Mouse (Mus musculus) CH12.LX (cell line): Measurements from ENCODE around the gene Eepd1. TPM values are rescaled to one million over a fixed set of nuclear protein-coding genes. Genes with fewer than 3 reads are reported as not detected.
A peak's percentile ranks its signal among the peaks of the same experiment; 100 is the strongest.

Experiments
- DNase-seq: peaks from one replicate; pipeline ENCODE4 v3.0.0-alpha.2; 2013; ENCODE audit errors: extremely low read depth
- H3K27ac ChIP-seq: 2 replicates; pipeline ENCODE4 v1.5.1; 2012; ENCODE audit warnings: low read depth, mild to moderate bottlenecking, control low read depth, moderate library complexity; ENCODE audit not compliant: insufficient read depth
- H3K27me3 ChIP-seq: replicated peaks from 2 replicates; pipeline ENCODE3; 2012; ENCODE audit warnings: inconsistent platforms
- H3K36me3 ChIP-seq, 2 experiments: replicated peaks in 1 of 2; 2 replicates each; pipeline versions ENCODE3 to v1.6.1; 2012; ENCODE audit warnings: inconsistent platforms in 1 of 2, low read length in 1 of 2, mild to moderate bottlenecking in 1 of 2, mixed read lengths in 1 of 2, moderate library complexity in 1 of 2; ENCODE audit not compliant: control insufficient read depth in 1 of 2, insufficient read depth in 1 of 2
- H3K4me1 ChIP-seq, 2 experiments: 2 replicates each; pipeline ENCODE4 v1.6.1; 2012; ENCODE audit warnings: inconsistent platforms in 1 of 2, moderate library complexity in 1 of 2; ENCODE audit not compliant: insufficient read depth in 2 of 2, control insufficient read depth in 1 of 2
- H3K4me2 ChIP-seq: 2 replicates; pipeline ENCODE4 v1.6.1; 2012; ENCODE audit warnings: low read depth, mild to moderate bottlenecking, control low read depth; ENCODE audit not compliant: poor library complexity, insufficient read depth, severe bottlenecking
- H3K4me3 ChIP-seq, 3 experiments: fragments of 150-350 bp in 1 of 3; sonication (generic) in 1 of 3; replicated peaks in 1 of 3; 2 replicates each; pipeline versions ENCODE3 to v1.5.1; 2011 to 2012; ENCODE audit warnings: low read depth in 2 of 3, low read length in 2 of 3, mild to moderate bottlenecking in 2 of 3, moderate library complexity in 2 of 3, control low read depth in 1 of 3, improper control_type of control experiment in 1 of 3, inconsistent platforms in 1 of 3, mixed read lengths in 1 of 3; ENCODE audit not compliant: poor library complexity in 1 of 3
- H3K79me2 ChIP-seq: replicated peaks from 2 replicates; pipeline ENCODE4 v1.6.1; 2012; ENCODE audit warnings: mild to moderate bottlenecking, moderate library complexity; ENCODE audit not compliant: control insufficient read depth, poor library complexity, insufficient read depth, severe bottlenecking; ENCODE audit errors: extremely low read depth
- H3K9ac ChIP-seq: 2 replicates; pipeline ENCODE4 v1.6.1; 2012; ENCODE audit warnings: low read depth, mild to moderate bottlenecking, control low read depth, moderate library complexity; ENCODE audit not compliant: insufficient read depth
- H3K9me3 ChIP-seq: replicated peaks from 2 replicates; pipeline ENCODE3; 2012; ENCODE audit warnings: low read length, inconsistent platforms, mixed read lengths
- CHD1 ChIP-seq: IDR thresholded peaks from 2 replicates; pipeline ENCODE4 v1.6.1; 2012; ENCODE audit warnings: low read depth, low read length, improper control_type of control experiment, inconsistent platforms
- CTCF ChIP-seq, 2 experiments: IDR thresholded peaks in 1 of 2; conservative IDR thresholded peaks in 1 of 2; 2 replicates each; pipeline ENCODE4 v1.5.1; 2011 to 2012; ENCODE audit warnings: low read depth in 2 of 2, low read length in 2 of 2, improper control_type of control experiment in 1 of 2, inconsistent platforms in 1 of 2, mild to moderate bottlenecking in 1 of 2, moderate library complexity in 1 of 2
- HCFC1 ChIP-seq: IDR thresholded peaks from 2 replicates; pipeline ENCODE4 v1.6.1; 2012; ENCODE audit warnings: low read depth, mild to moderate bottlenecking, inconsistent platforms, low read length, improper control_type of control experiment
- IRF4 ChIP-seq: IDR thresholded peaks from 2 replicates; pipeline ENCODE4 v1.6.1; 2014; ENCODE audit warnings: low read depth, mild to moderate bottlenecking, inconsistent platforms, low read length, improper control_type of control experiment
- JUN ChIP-seq: IDR thresholded peaks from 2 replicates; pipeline ENCODE4 v1.6.1; 2011; ENCODE audit warnings: low read depth, mild to moderate bottlenecking, low read length, improper control_type of control experiment, moderate library complexity; ENCODE audit not compliant: insufficient read depth
- MAFK ChIP-seq: IDR thresholded peaks from 2 replicates; pipeline ENCODE4 v1.6.1; 2011; ENCODE audit warnings: low read length, improper control_type of control experiment; ENCODE audit not compliant: insufficient replicate concordance
- MEF2A ChIP-seq: IDR thresholded peaks from 2 replicates; pipeline ENCODE4 v1.6.1; 2014; ENCODE audit warnings: low read depth, mild to moderate bottlenecking, inconsistent platforms, low read length, improper control_type of control experiment, borderline replicate concordance
- MXI1 ChIP-seq: IDR thresholded peaks from 2 replicates; pipeline ENCODE4 v1.6.1; 2011; ENCODE audit warnings: mild to moderate bottlenecking, low read depth, low read length, improper control_type of control experiment
- PAX5 ChIP-seq: IDR thresholded peaks from 2 replicates; pipeline ENCODE4 v1.6.1; 2012; ENCODE audit warnings: low read length, inconsistent platforms, mixed read lengths
- POLR2A ChIP-seq: IDR thresholded peaks from 2 replicates; pipeline ENCODE4 v1.6.1; 2011; ENCODE audit warnings: low read depth, mild to moderate bottlenecking, improper control_type of control experiment, low read length
- RAD21 ChIP-seq: IDR thresholded peaks from 2 replicates; pipeline ENCODE4 v1.6.1; 2011; ENCODE audit warnings: low read depth, mild to moderate bottlenecking, low read length, improper control_type of control experiment, moderate library complexity
- SIN3A ChIP-seq: IDR thresholded peaks from 2 replicates; pipeline ENCODE4 v1.6.1; 2012; ENCODE audit warnings: low read length, improper control_type of control experiment, inconsistent platforms
- SMC3 ChIP-seq: IDR thresholded peaks from 2 replicates; pipeline ENCODE4 v1.6.1; 2011; ENCODE audit warnings: low read depth, low read length, improper control_type of control experiment
- dilution Hi-C: fragments of 300-500 bp; cut with MboI; formaldehyde crosslinking; loops from 2 replicates; pipeline ENCODE4 v1.14.3; 2020; ENCODE audit warnings: low sequenced_read_pairs; ENCODE audit not compliant: extremely low pct_unique_long_range_greater_than_20kb, extremely low pct_ligation_motif_present
- in situ Hi-C: fragments of 300-500 bp; cut with MboI; formaldehyde crosslinking; loops from 3 replicates; pipeline ENCODE4 v1.14.3; 2019; ENCODE audit warnings: low sequenced_read_pairs, low pct_ligation_motif_present, low pct_unique_long_range_greater_than_20kb, mixed read lengths
- polyA plus RNA-seq: library from polyadenylated mRNA; unstranded; fragments of >175 nt; gene quantifications from 2 replicates; pipeline ENCODE4 v1.2.1, GENCODE M21; 2012; ENCODE audit warnings: low read depth; ENCODE audit not compliant: insufficient read length
- total RNA-seq, 2 experiments: library from RNA; depleted of rRNA; stranded (reverse); fragments of 300-350 nt in 1 of 2; fragments of >200 nt in 1 of 2; gene quantifications; 2 replicates each; pipeline ENCODE4 v1.2.3; 2012 to 2014

Gene Eepd1
- total and polyA plus RNA-seq, 3 experiments = 1.3 to 2.5 (median 2.2) TPM

- Histone ChIP-seq H3K27me3 (no peaks in the 10 kb centered on the region), H3K79me2 (no peaks in the 10 kb centered on the region), H3K4me2 (no peak overlapping the region; the same call in 1 of the 2 replicates), H3K4me1 (peaks cover 0 to 16% of the 10 kb centered on the region in 2 experiments; a peak in 2 of 4 replicates), H3K4me3 (no peak overlapping the region), H3K27ac (no peak overlapping the region), H3K9me3 (no peaks in the 10 kb centered on the region), H3K36me3 (peaks cover 0 to 4% of the 10 kb centered on the region in 2 experiments), H3K9ac (no peak overlapping the region)
- in situ Hi-C loops (loop anchor here (5.0 kb wide), 1 partner anchor 270 kb away; no protein-coding TSS in a partner anchor), dilution Hi-C loops (no loop called here)
- no peak for DNase-seq
- no peak for TF ChIP-seq MEF2A
- TF ChIP-seq PAX5 = no peak
- 0 out of 4 replicates have a peak, but pooled peaks of 1 of the 2 experiments have one; percentile 1 for TF ChIP-seq CTCF (conservative IDR thresholded peaks at IDR 0.05 in 1 of 2, IDR thresholded peaks at IDR 0.05 in 1 of 2; ENCODE audit: low read depth in 2 of 2, low read length in 2 of 2)
Observed at GRCm38 (mm10) chr9:25592355-25592955, 111.1 kb downstream of the Eepd1 start.

- Histone ChIP-seq H3K9ac (no peak overlapping the region), H3K4me3 (no peak overlapping the region), H3K27me3 (no peaks in the 10 kb centered on the region), H3K4me2 (no peak overlapping the region), H3K9me3 (no peaks in the 10 kb centered on the region), H3K27ac (no peak overlapping the region), H3K36me3 (no peaks in the 10 kb centered on the region), H3K4me1 (no peaks in the 10 kb centered on the region), H3K79me2 (no peaks in the 10 kb centered on the region)
- DNase-seq = no peak
- dilution Hi-C loops (no loop called here), in situ Hi-C loops (no loop called here)
- TF ChIP-seq POLR2A (no peak), JUN (no peak), CHD1 (no peak), SIN3A (no peak), HCFC1 (no peak), IRF4 (no peak), SMC3 (no peak), MXI1 (no peak), MAFK (no peak)
Observed at GRCm38 (mm10) chr9:25624744-25625143, 143.4 kb downstream of the Eepd1 start.

GRCm38 (mm10) chr9:25629531-25630099 is 148.3 kb downstream of the Eepd1 start:
- TF ChIP-seq RAD21 (no peak), SIN3A (no peak)
- H3K4me3 ChIP-seq = no peak overlapping the region
- no peaks in the 10 kb centered on the region for H3K4me1 ChIP-seq
- no peak overlapping the region for H3K27ac ChIP-seq
- H3K27me3 ChIP-seq = no peaks in the 10 kb centered on the region
- in situ Hi-C loops = no loop called here
- no peaks in the 10 kb centered on the region for H3K36me3 ChIP-seq
- no peak for DNase-seq
- no peaks in the 10 kb centered on the region for H3K9me3 ChIP-seq
- H3K9ac ChIP-seq = no peak overlapping the region
- H3K79me2 ChIP-seq = no peaks in the 10 kb centered on the region
- dilution Hi-C loops = no loop called here
- H3K4me2 ChIP-seq = no peak overlapping the region

Other genes with a start within 250 kb of the Eepd1 start
- 77.9 and 95.6 TPM in 2 replicates for gene Sept7, start 229.1 kb upstream of the Eepd1 start, total RNA-seq (2012; rRNA removed)
- 288 and 331 TPM in 2 replicates for gene Sept7, start 229.1 kb upstream of the Eepd1 start, total RNA-seq (2014; rRNA removed)
- 161 and 170 TPM in 2 replicates for gene Sept7, start 229.1 kb upstream of the Eepd1 start, polyA plus RNA-seq